In genomic region chr7:110862751-110863289, GRCm38 (mm10) we compare ENCODE assay signal across 11 mouse cellular contexts. TPM values are rescaled to one million over a fixed set of nuclear protein-coding genes. Genes with fewer than 3 reads are reported as not detected.
DNase-seq lines count a peak whose midpoint lies in the region; ATAC-seq and TF ChIP-seq lines count a peak whose summit lies in the region.
"Had no signal": no experiment of that assay in that cellular context is flagged by ENCODE, and none has a peak within 500 bp of the region (broad histone marks: within the 10 kb centered on the region; RNA-seq: fewer than 3 reads in every experiment).

Gene Lyve1, minus strand, starts transcription at chr7:110863239.

- H3K36me3 ChIP-seq in heart, embryonic 10.5 days, result no peaks in the 10 kb centered on the region
- no peaks in the 10 kb centered on the region for H3K36me3 ChIP-seq in heart, postnatal 0 days (replicated peaks; ENCODE audit: control insufficient read depth, insufficient read depth, low read length)
- H3K36me3 ChIP-seq in liver, embryonic 15.5 days (replicated peaks), result no peaks in the 10 kb centered on the region
- H3K36me3 ChIP-seq in stomach, embryonic 15.5 days, result no peaks in the 10 kb centered on the region
- H3K36me3 ChIP-seq: embryonic facial prominence, embryonic 13.5 days had no signal

- no peaks in the 10 kb centered on the region for H3K27me3 ChIP-seq in heart, embryonic 10.5 days (ENCODE audit: insufficient read depth, poor library complexity, severe bottlenecking)
- no peaks in the 10 kb centered on the region for H3K27me3 ChIP-seq in heart, postnatal 0 days (ENCODE audit: control insufficient read depth, insufficient read depth, low read length)
- no peaks in the 10 kb centered on the region for H3K27me3 ChIP-seq in liver, embryonic 15.5 days
- no peaks in the 10 kb centered on the region for H3K27me3 ChIP-seq in stomach, embryonic 15.5 days (replicated peaks)
- H3K27me3 ChIP-seq: embryonic facial prominence, embryonic 13.5 days had no signal

- no peak for TF ChIP-seq CTCF in heart, postnatal 0 days (IDR thresholded peaks at IDR 0.05; ENCODE audit: low read depth)

- peak; percentile 65 for DNase-seq in heart, adult 8-10 months (ENCODE audit: low spot score)
- DNase-seq in heart, embryonic 10.5 days (ENCODE audit: low spot score), result no peak
- DNase-seq in heart, postnatal 0 days (ENCODE audit: low spot score), result peak; percentile 25
- DNase-seq in frontal cortex, postnatal 25 days (ENCODE audit: low spot score in 2 of 2), result no peak
- DNase-seq in frontal cortex, postnatal 10 days (ENCODE audit: low spot score in 2 of 2), result no peak
- DNase-seq: cerebellum, adult 18-20 months; layer of hippocampus, postnatal 36 days; right cerebral cortex, postnatal 25 days had no signal

- ATAC-seq in heart, postnatal 0 days (ENCODE audit: insufficient read depth, low read depth), result no peak
- peak; percentile 68; the same call in 1 of the 2 replicates for ATAC-seq in liver, embryonic 15.5 days (ENCODE audit: insufficient read depth)
- no peak for ATAC-seq in stomach, embryonic 15.5 days (ENCODE audit: insufficient read depth, low FRiP score, low read depth)

- peaks cover 18% of the 10 kb centered on the region for H3K4me1 ChIP-seq in heart, embryonic 10.5 days
- no peaks in the 10 kb centered on the region for H3K4me1 ChIP-seq in heart, postnatal 0 days (ENCODE audit: control insufficient read depth, insufficient read depth)
- peaks cover 26% of the 10 kb centered on the region for H3K4me1 ChIP-seq in liver, embryonic 15.5 days (replicated peaks)
- H3K4me1 ChIP-seq in stomach, embryonic 15.5 days, result peaks cover 7% of the 10 kb centered on the region; the same call in 1 of the 2 replicates

- no peak within 1 kb of the TSS for H3K4me2 ChIP-seq in heart, postnatal 0 days (ENCODE audit: low read depth, low read length)
- no peak within 1 kb of the TSS for H3K4me2 ChIP-seq in liver, embryonic 15.5 days
- no peak within 1 kb of the TSS for H3K4me2 ChIP-seq in stomach, embryonic 15.5 days
- H3K4me2 ChIP-seq: embryonic facial prominence, embryonic 13.5 days had no signal

- no peak within 1 kb of the TSS for H3K27ac ChIP-seq in heart, embryonic 10.5 days
- H3K27ac ChIP-seq in heart, postnatal 0 days (ENCODE audit: low read depth), result no peak within 1 kb of the TSS
- H3K27ac ChIP-seq in liver, embryonic 15.5 days (replicated peaks), result no peak within 1 kb of the TSS
- no peak within 1 kb of the TSS for H3K27ac ChIP-seq in stomach, embryonic 15.5 days
- H3K27ac ChIP-seq: embryonic facial prominence, embryonic 13.5 days had no signal

- H3K4me3 ChIP-seq in heart, embryonic 10.5 days, result no peak within 1 kb of the TSS
- H3K4me3 ChIP-seq in heart, postnatal 0 days (ENCODE audit: low read depth, low read length), result no peak within 1 kb of the TSS
- H3K4me3 ChIP-seq in liver, embryonic 15.5 days (replicated peaks), result no peak within 1 kb of the TSS
- H3K4me3 ChIP-seq in stomach, embryonic 15.5 days (replicated peaks), result no peak within 1 kb of the TSS
- H3K4me3 ChIP-seq: embryonic facial prominence, embryonic 13.5 days had no signal

- no peak for TF ChIP-seq EP300 in heart, postnatal 0 days (IDR thresholded peaks at IDR 0.05; ENCODE audit: low read depth)

- H3K9ac ChIP-seq in heart, postnatal 0 days (replicated peaks; ENCODE audit: low read depth, low read length), result no peak within 1 kb of the TSS
- H3K9ac ChIP-seq in liver, embryonic 15.5 days, result no peak within 1 kb of the TSS
- H3K9ac ChIP-seq in stomach, embryonic 15.5 days, result no peak within 1 kb of the TSS
- H3K9ac ChIP-seq: embryonic facial prominence, embryonic 13.5 days had no signal

- 68% methylated on average over 12 of the region's 12 CpGs for WGBS in heart, embryonic 10.5 days
- 62% methylated on average over 12 of the region's 12 CpGs for WGBS in heart, postnatal 0 days
- WGBS in liver, embryonic 15.5 days (ENCODE audit: insufficient replicate concordance), result 52% methylated on average over 12 of the region's 12 CpGs
- 68% methylated on average over 12 of the region's 12 CpGs for WGBS in stomach, embryonic 15.5 days

- H3K9me3 ChIP-seq in heart, embryonic 10.5 days, result no peaks in the 10 kb centered on the region
- H3K9me3 ChIP-seq in heart, postnatal 0 days (replicated peaks; ENCODE audit: control insufficient read depth, low read length), result no peaks in the 10 kb centered on the region
- H3K9me3 ChIP-seq in liver, embryonic 15.5 days (replicated peaks), result no peaks in the 10 kb centered on the region
- H3K9me3 ChIP-seq in stomach, embryonic 15.5 days, result no peaks in the 10 kb centered on the region

RNA-seq across cellular contexts. Expression of gene Lyve1, which starts in this region (rescaled TPM):
- 10 to 100 TPM; 10.4 to 16.8 (median 13.0) TPM for total RNA-seq in heart, adult 8-10 months (2022)
- polyA plus RNA-seq in heart, embryonic 10.5 days (2016; fragmentation: Nextera tagmentation; extraction: Ambion mirVana), result 1.6 and 3.6 TPM in 2 replicates
- 38.9 and 56.7 TPM in 2 replicates for total RNA-seq in heart, postnatal 0 days (2014; rRNA removed; ENCODE audit: low replicate concordance)
- 13.8 and 15.2 TPM in 2 replicates for polyA plus RNA-seq in heart, postnatal 0 days (2015; fragmentation: Nextera tagmentation; extraction: Ambion mirVana)
- 23.8 and 24.1 TPM in 2 replicates for polyA plus RNA-seq in liver, embryonic 15.5 days (2015; fragmentation: Nextera tagmentation; extraction: Ambion mirVana)
- polyA plus RNA-seq in stomach, embryonic 15.5 days (2015; fragmentation: Nextera tagmentation; extraction: Ambion mirVana), result 13.4 and 13.8 TPM in 2 replicates

Comparison
In these comparisons a context has a peak if more than half of its experiments do, and no peak if none do; other contexts are left out.
1. DNase-seq: peak in heart, adult 8-10 months (single experiment) and heart, postnatal 0 days (single experiment); none in heart, embryonic 10.5 days (single experiment), frontal cortex, postnatal 25 days (0 of 2) and frontal cortex, postnatal 10 days (0 of 2).